Mouse (Mus musculus): ENCODE measurements at regions not wholly inside any gene's neighbourhood (a gene's known extent, or its start where the extent isn't known, plus 50 kb on each side); places are given as distances from the start of the nearest gene placed in this dataset.

- no peaks in the 10 kb centered on the region for H3K9me3 ChIP-seq
- no peak overlapping the region for H3K4me3 ChIP-seq (replicated peaks)
- no peaks in the 10 kb centered on the region for H3K27me3 ChIP-seq (replicated peaks)
- no peaks in the 10 kb centered on the region for H3K36me3 ChIP-seq (replicated peaks; ENCODE audit: low read length)
- peaks cover 11% of the 10 kb centered on the region for H3K4me1 ChIP-seq
- no peak for TF ChIP-seq FLI1 (IDR thresholded peaks at IDR 0.05; ENCODE audit: low read length)
Measured at GRCm38 (mm10) chr1:4669732-4670131, 138.0 kb upstream of the Gm37988 start.

GRCm38 (mm10) chr1:4671237-4672019 is 136.3 kb upstream of the Gm37988 start:
- TF ChIP-seq GATA1 (IDR thresholded peaks at IDR 0.05; ENCODE audit: borderline replicate concordance, low read length) (no peak), FLI1 (IDR thresholded peaks at IDR 0.05; ENCODE audit: low read length) (no peak)

GRCm38 (mm10) chr1:4672344-4672743 is 135.3 kb upstream of the Gm37988 start:
- Histone ChIP-seq H3K4me1 (peaks cover 11% of the 10 kb centered on the region), H3K27me3 (replicated peaks) (no peaks in the 10 kb centered on the region), H3K4me3 (replicated peaks) (no peak overlapping the region), H3K36me3 (replicated peaks; ENCODE audit: low read length) (no peaks in the 10 kb centered on the region), H3K9me3 (no peaks in the 10 kb centered on the region)
- TF ChIP-seq FLI1 (IDR thresholded peaks at IDR 0.05; ENCODE audit: low read length): no peak
- no peak for TF ChIP-seq GATA1 (IDR thresholded peaks at IDR 0.05; ENCODE audit: borderline replicate concordance, low read length)

More at GRCm38 (mm10) chr1:4671237-4672019, 136.3 kb upstream of the Gm37988 start:
- no peak overlapping the region for H3K4me3 ChIP-seq (replicated peaks)
- H3K27me3 ChIP-seq (replicated peaks): no peaks in the 10 kb centered on the region
- H3K9me3 ChIP-seq: no peaks in the 10 kb centered on the region
- H3K36me3 ChIP-seq (replicated peaks; ENCODE audit: low read length): no peaks in the 10 kb centered on the region
- peaks cover 11% of the 10 kb centered on the region for H3K4me1 ChIP-seq

GRCm38 (mm10) chr1:4687605-4688004 is 120.1 kb upstream of the Gm37988 start:
- Histone ChIP-seq H3K4me3 (replicated peaks) (no peak overlapping the region), H3K27me3 (replicated peaks) (peaks cover 7% of the 10 kb centered on the region), H3K4me1 (no peaks in the 10 kb centered on the region), H3K9me3 (peaks cover 18% of the 10 kb centered on the region), H3K36me3 (replicated peaks; ENCODE audit: low read length) (no peaks in the 10 kb centered on the region)
- TF ChIP-seq GATA1 (IDR thresholded peaks at IDR 0.05; ENCODE audit: borderline replicate concordance, low read length): no peak
- TF ChIP-seq FLI1 (IDR thresholded peaks at IDR 0.05; ENCODE audit: low read length): no peak

GRCm38 (mm10) chr1:4689096-4689495 is 118.6 kb upstream of the Gm37988 start:
- Histone ChIP-seq H3K9me3 (peaks cover 18% of the 10 kb centered on the region), H3K4me1 (no peaks in the 10 kb centered on the region)
- TF ChIP-seq GATA1 (IDR thresholded peaks at IDR 0.05; ENCODE audit: borderline replicate concordance, low read length): no peak
- no peak for TF ChIP-seq FLI1 (IDR thresholded peaks at IDR 0.05; ENCODE audit: low read length)

GRCm38 (mm10) chr1:4703316-4703715 is 104.4 kb upstream of the Gm37988 start:
- Histone ChIP-seq H3K9me3 (no peaks in the 10 kb centered on the region), H3K4me1 (no peaks in the 10 kb centered on the region), H3K27me3 (replicated peaks) (no peaks in the 10 kb centered on the region), H3K4me3 (replicated peaks) (no peak overlapping the region), H3K36me3 (replicated peaks; ENCODE audit: low read length) (no peaks in the 10 kb centered on the region)
- TF ChIP-seq GATA1 (IDR thresholded peaks at IDR 0.05; ENCODE audit: borderline replicate concordance, low read length) (no peak), FLI1 (IDR thresholded peaks at IDR 0.05; ENCODE audit: low read length) (no peak)

More at GRCm38 (mm10) chr1:4689096-4689495, 118.6 kb upstream of the Gm37988 start:
- Histone ChIP-seq H3K4me3 (replicated peaks) (no peak overlapping the region), H3K27me3 (replicated peaks) (peaks cover 7% of the 10 kb centered on the region), H3K36me3 (replicated peaks; ENCODE audit: low read length) (no peaks in the 10 kb centered on the region)

GRCm38 (mm10) chr1:4706171-4706570 is 101.5 kb upstream of the Gm37988 start:
- TF ChIP-seq FLI1 (IDR thresholded peaks at IDR 0.05; ENCODE audit: low read length) (no peak), GATA1 (IDR thresholded peaks at IDR 0.05; ENCODE audit: borderline replicate concordance, low read length) (no peak)
- Histone ChIP-seq H3K4me1 (no peaks in the 10 kb centered on the region), H3K27me3 (replicated peaks) (no peaks in the 10 kb centered on the region), H3K36me3 (replicated peaks; ENCODE audit: low read length) (no peaks in the 10 kb centered on the region), H3K9me3 (no peaks in the 10 kb centered on the region), H3K4me3 (replicated peaks) (no peak overlapping the region)

- TF ChIP-seq FLI1 (IDR thresholded peaks at IDR 0.05; ENCODE audit: low read length) (no peak), GATA1 (IDR thresholded peaks at IDR 0.05; ENCODE audit: borderline replicate concordance, low read length) (no peak)
- Histone ChIP-seq H3K27me3 (replicated peaks) (peaks cover 4% of the 10 kb centered on the region), H3K9me3 (peaks cover 3% of the 10 kb centered on the region; the same call in 1 of the 2 replicates), H3K4me3 (replicated peaks) (no peak overlapping the region), H3K4me1 (no peaks in the 10 kb centered on the region), H3K36me3 (replicated peaks; ENCODE audit: low read length) (no peaks in the 10 kb centered on the region)
Measured at GRCm38 (mm10) chr1:4722333-4722931, 85.3 kb upstream of the Gm37988 start.

Data from megakaryocyte, embryonic 14.5 days (primary cell).